ENCODE assay signal across 8 mouse cellular contexts in genomic region chr11:70699722-70700556, GRCm38 (mm10). TPM values are rescaled to one million over a fixed set of nuclear protein-coding genes. Genes with fewer than 3 reads are reported as not detected.
DNase-seq lines count a peak whose midpoint lies in the region; ATAC-seq lines count a peak whose summit lies in the region.

Gene Inca1, minus strand, starts transcription at chr11:70700155.
Gene Kif1c, plus strand, starts transcription at chr11:70700548.

- DNase-seq in c-Kit-negative CD71-positive TER-119-positive erythroid progenitor cells, embryonic 14.5 days (ENCODE audit: low read depth, low spot score), result peak; percentile 84
- peak; percentile 90 for DNase-seq in forebrain, embryonic 10.5 days (ENCODE audit: extremely low spot score, low spot score)
- DNase-seq in kidney, postnatal 25 days, result peak; percentile 95 to 96
- peak; percentile 85 for DNase-seq in telencephalon, adult 2 months (ENCODE audit: low read depth, low spot score)

- no peaks in the 10 kb centered on the region for H3K27me3 ChIP-seq in forebrain, embryonic 10.5 days (ENCODE audit: poor library complexity, severe bottlenecking)
- no peaks in the 10 kb centered on the region for H3K27me3 ChIP-seq in heart, embryonic 15.5 days
- peaks cover 56% of the 10 kb centered on the region for H3K27me3 ChIP-seq in liver, embryonic 15.5 days
- no peaks in the 10 kb centered on the region for H3K27me3 ChIP-seq in neural tube, embryonic 12.5 days (replicated peaks)

- peak within 1 kb of the TSS; percentile 95 for H3K27ac ChIP-seq in forebrain, embryonic 10.5 days
- H3K27ac ChIP-seq in heart, embryonic 15.5 days, result peak within 1 kb of the TSS; percentile 96
- peak within 1 kb of the TSS; percentile 84 for H3K27ac ChIP-seq in liver, embryonic 15.5 days (replicated peaks)
- peak within 1 kb of the TSS; percentile 76; the same call in 1 of the 2 replicates for H3K27ac ChIP-seq in neural tube, embryonic 12.5 days

- WGBS in forebrain, embryonic 10.5 days, result 1% methylated on average over 69 of the region's 69 CpGs
- under 1% methylated on average over 69 of the region's 69 CpGs for WGBS in heart, embryonic 15.5 days
- 2% methylated on average over 68 of the region's 69 CpGs for WGBS in liver, embryonic 15.5 days (ENCODE audit: insufficient replicate concordance)
- 1% methylated on average over 69 of the region's 69 CpGs for WGBS in neural tube, embryonic 12.5 days

- peak within 1 kb of the TSS; percentile 98 for H3K9ac ChIP-seq in heart, embryonic 15.5 days
- H3K9ac ChIP-seq in liver, embryonic 15.5 days, result peak within 1 kb of the TSS; percentile 67
- H3K9ac ChIP-seq in neural tube, embryonic 12.5 days, result peak within 1 kb of the TSS; percentile 89

- H3K36me3 ChIP-seq in forebrain, embryonic 10.5 days (replicated peaks), result peaks cover 27% of the 10 kb centered on the region
- H3K36me3 ChIP-seq in heart, embryonic 15.5 days, result peaks cover 19% of the 10 kb centered on the region
- peaks cover 8% of the 10 kb centered on the region; the same call in 1 of the 2 replicates for H3K36me3 ChIP-seq in liver, embryonic 15.5 days (replicated peaks)
- H3K36me3 ChIP-seq in neural tube, embryonic 12.5 days, result peaks cover 18% of the 10 kb centered on the region

- H3K4me2 ChIP-seq in heart, embryonic 15.5 days, result peak within 1 kb of the TSS; percentile 89
- H3K4me2 ChIP-seq in liver, embryonic 15.5 days, result peak within 1 kb of the TSS; percentile 95
- H3K4me2 ChIP-seq in neural tube, embryonic 12.5 days (replicated peaks), result peak within 1 kb of the TSS; percentile 75

- H3K9me3 ChIP-seq in forebrain, embryonic 10.5 days, result no peaks in the 10 kb centered on the region
- H3K9me3 ChIP-seq in heart, embryonic 15.5 days (replicated peaks), result no peaks in the 10 kb centered on the region
- H3K9me3 ChIP-seq in liver, embryonic 15.5 days (replicated peaks), result no peaks in the 10 kb centered on the region
- H3K9me3 ChIP-seq in neural tube, embryonic 12.5 days, result no peaks in the 10 kb centered on the region

- peak within 1 kb of the TSS; percentile 95 for H3K4me3 ChIP-seq in forebrain, embryonic 10.5 days
- peak within 1 kb of the TSS; percentile 91 for H3K4me3 ChIP-seq in heart, embryonic 15.5 days
- peak within 1 kb of the TSS; percentile 75 for H3K4me3 ChIP-seq in liver, embryonic 15.5 days (replicated peaks)
- H3K4me3 ChIP-seq in neural tube, embryonic 12.5 days, result peak within 1 kb of the TSS; percentile 82

- ATAC-seq in CD4-positive, CD25-positive, alpha-beta regulatory T cell, adult 4 months, result peak; percentile 98
- ATAC-seq in heart, embryonic 15.5 days (replicated peaks; ENCODE audit: insufficient number of reproducible peaks, insufficient read depth, low FRiP score, low read depth), result peak; percentile 88
- peak; percentile 92 for ATAC-seq in liver, embryonic 15.5 days (ENCODE audit: insufficient read depth)
- peak; percentile 92 for ATAC-seq in neural tube, embryonic 12.5 days (ENCODE audit: low FRiP score, low read depth)

- peaks cover 33% of the 10 kb centered on the region for H3K4me1 ChIP-seq in forebrain, embryonic 10.5 days
- peaks cover 35% of the 10 kb centered on the region for H3K4me1 ChIP-seq in heart, embryonic 15.5 days (replicated peaks)
- H3K4me1 ChIP-seq in liver, embryonic 15.5 days (replicated peaks), result peaks cover 27% of the 10 kb centered on the region
- H3K4me1 ChIP-seq in neural tube, embryonic 12.5 days, result peaks cover 22% of the 10 kb centered on the region

RNA-seq across cellular contexts. Expression of gene Inca1, which starts in this region (rescaled TPM):
- polyA plus RNA-seq in CD4-positive, CD25-positive, alpha-beta regulatory T cell, adult 4 months (2017; shearing (Covaris generic)), result 1 to 10 TPM in 1 of 2 experiments, under 1 TPM in 1; 0.30 to 1.2 TPM
- 0.63 and 1.1 TPM in 2 replicates for polyA plus RNA-seq in forebrain, embryonic 10.5 days (2016; fragmentation: Nextera tagmentation; extraction: Ambion mirVana)
- polyA plus RNA-seq in heart, embryonic 15.5 days (2015; fragmentation: Nextera tagmentation; extraction: Ambion mirVana), result 1.4 and 2.2 TPM in 2 replicates
- polyA plus RNA-seq in liver, embryonic 15.5 days (2015; fragmentation: Nextera tagmentation; extraction: Ambion mirVana), result 1.3 and 1.6 TPM in 2 replicates
- polyA plus RNA-seq in neural tube, embryonic 12.5 days (2016; fragmentation: Nextera tagmentation; extraction: Ambion mirVana), result 0.71 and 0.86 TPM in 2 replicates

RNA-seq across cellular contexts. Expression of gene Kif1c, which starts in this region (rescaled TPM):
- 1 to 10 TPM; 1.0 to 1.1 TPM for polyA plus RNA-seq in CD4-positive, CD25-positive, alpha-beta regulatory T cell, adult 4 months (2017; shearing (Covaris generic))
- polyA plus RNA-seq in forebrain, embryonic 10.5 days (2016; fragmentation: Nextera tagmentation; extraction: Ambion mirVana), result 1.5 and 1.8 TPM in 2 replicates
- 5.3 and 5.5 TPM in 2 replicates for polyA plus RNA-seq in heart, embryonic 15.5 days (2015; fragmentation: Nextera tagmentation; extraction: Ambion mirVana)
- polyA plus RNA-seq in liver, embryonic 15.5 days (2015; fragmentation: Nextera tagmentation; extraction: Ambion mirVana), result 0.79 and 0.85 TPM in 2 replicates
- polyA plus RNA-seq in neural tube, embryonic 12.5 days (2016; fragmentation: Nextera tagmentation; extraction: Ambion mirVana), result 2.3 and 2.8 TPM in 2 replicates

Comparison
In these comparisons a context has a peak if more than half of its experiments do, and no peak if none do; other contexts are left out.
1. Peak in every context shown above with its lines: DNase-seq, ATAC-seq, H3K4me3 ChIP-seq and H3K27ac ChIP-seq.